Mouse (Mus musculus) urinary bladder, postnatal 0 days (tissue): ENCODE measurements around the gene Slco2a1. TPM values are rescaled to one million over a fixed set of nuclear protein-coding genes. Genes with fewer than 3 reads are reported as not detected.

Source experiments
- polyA plus RNA-seq: library from polyadenylated mRNA; unstranded; fragments of >200 nt; fragmentation: Nextera tagmentation; extraction: Ambion mirVana; gene quantifications from 2 replicates; pipeline ENCODE4 v1.2.1, GENCODE M21; 2015

The Slco2a1 gene
- polyA plus RNA-seq: 5.0 and 6.0 TPM in 2 replicates

DNA sequence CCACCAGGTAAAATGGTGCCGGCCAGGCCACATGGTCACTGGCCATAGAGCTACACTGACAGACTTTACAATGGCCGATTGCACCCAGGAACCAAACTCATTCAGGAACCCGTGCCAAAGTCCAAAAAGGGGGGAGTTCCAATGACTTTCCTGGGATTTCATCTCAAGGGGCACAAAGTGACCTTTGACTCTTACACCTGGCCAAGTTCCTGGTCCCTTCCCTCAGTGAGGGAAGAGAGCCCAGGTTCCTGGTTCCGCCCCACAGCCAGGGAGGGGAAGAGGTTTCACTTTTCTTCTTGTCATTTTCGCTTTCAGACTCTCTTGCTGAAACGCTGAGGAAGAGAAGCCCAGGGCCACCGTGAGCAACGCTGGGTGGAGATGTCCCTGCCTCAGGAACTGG lies at the start of gene Slco2a1:
Gene Slco2a1 (plus strand): TSS at position 251 of the 400 bp plus-strand sequence.

DNA sequence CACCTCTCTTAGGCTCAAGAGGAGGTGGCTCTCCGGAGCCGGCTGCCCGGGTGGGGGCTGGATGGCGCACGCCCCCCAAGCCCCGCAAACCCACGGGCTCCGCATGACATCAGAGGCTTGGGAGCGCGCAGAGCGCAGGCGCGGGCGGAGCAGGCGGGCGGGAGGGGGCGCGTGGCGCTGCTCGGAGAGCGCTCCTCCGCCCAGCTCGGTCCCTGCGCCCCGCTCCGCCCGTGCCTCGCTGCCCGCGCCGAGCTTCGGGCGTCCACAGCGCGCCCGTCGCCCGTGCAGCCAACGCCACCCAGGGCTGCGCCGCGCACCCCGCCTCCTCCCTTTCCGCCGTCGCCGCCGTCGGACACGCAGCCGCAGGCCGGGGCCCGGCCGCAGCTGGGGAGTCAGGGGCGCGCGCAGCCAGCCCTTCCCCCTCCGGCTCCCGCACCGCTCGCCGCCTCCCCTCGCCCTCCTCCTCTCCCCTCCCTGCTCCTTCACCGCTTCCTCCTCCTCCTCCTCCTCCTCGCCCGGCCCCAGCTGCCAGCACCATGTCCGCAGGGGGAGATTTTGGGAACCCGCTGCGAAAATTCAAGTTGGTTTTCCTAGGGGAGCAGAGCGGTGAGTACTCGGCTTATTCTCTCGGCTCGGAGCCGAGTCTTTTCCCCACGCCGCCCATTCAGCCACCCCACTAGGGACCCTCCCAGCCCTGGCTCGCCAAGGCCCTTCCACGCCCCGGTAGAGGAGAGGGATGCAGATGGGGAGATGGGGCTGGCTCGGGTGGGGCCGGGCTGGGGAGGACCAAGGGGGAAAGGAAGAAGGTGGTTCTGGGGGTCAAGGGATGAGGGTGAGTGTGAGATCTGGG lies 123.3 kb downstream of the Slco2a1 start, which contains the start of gene Rab6b:
Gene Rab6b (plus strand): TSS at position 167 of the 850 bp plus-strand sequence.

Other genes with a start within 250 kb of the Slco2a1 start
- gene Ryk, start 153.8 kb upstream of the Slco2a1 start, polyA plus RNA-seq: 13.2 and 15.9 TPM in 2 replicates
- 1.2 and 2.0 TPM in 2 replicates for gene Rab6b, start 123.1 kb downstream of the Slco2a1 start, polyA plus RNA-seq
- 32.5 and 32.6 TPM in 2 replicates for gene Srprb, start 213.4 kb downstream of the Slco2a1 start, polyA plus RNA-seq
- gene Gm20425, start 241.6 kb downstream of the Slco2a1 start, polyA plus RNA-seq: 2.2 and 8.2 TPM in 2 replicates
- gene Trf, start 241.7 kb downstream of the Slco2a1 start, polyA plus RNA-seq: 133 and 316 TPM in 2 replicates